Mouse (Mus musculus): ENCODE measurements around the gene C2cd3. TPM values are rescaled to one million over a fixed set of nuclear protein-coding genes. Genes with fewer than 3 reads are reported as not detected.

The C2cd3 gene
- polyA plus RNA-seq, 1 experiment = 18.0 TPM

GRCm38 (mm10) chr7:100511602-100512001 lies 139.6 kb downstream of the C2cd3 start:
- H3K27ac ChIP-seq (ENCODE audit: insufficient read depth, low read length) = no peak overlapping the region
- WGBS = 89% methylated on average over 8 of the region's 8 CpGs
- no peak overlapping the region for H3K4me3 ChIP-seq (replicated peaks; ENCODE audit: insufficient read depth, low read depth, low read length)
- no peaks in the 10 kb centered on the region for H3K4me1 ChIP-seq (ENCODE audit: control insufficient read depth, insufficient read depth, low read length)
- H3K27me3 ChIP-seq (ENCODE audit: control insufficient read depth, insufficient read depth, low read length) = no peaks in the 10 kb centered on the region
- no peak for DNase-seq
- TF ChIP-seq CTCF (IDR thresholded peaks at IDR 0.05; ENCODE audit: borderline replicate concordance, insufficient read depth, low read depth, low read length) = no peak
- no peak for TF ChIP-seq POLR2A (IDR thresholded peaks at IDR 0.05; ENCODE audit: borderline replicate concordance, insufficient read depth, low read length)

GRCm38 (mm10) chr7:100514573-100514972 lies 142.5 kb downstream of the C2cd3 start, which contains the start of gene Dnajb13:
Gene Dnajb13 (minus strand): TSS chr7:100514960.
- WGBS = 45% methylated on average over 11 of the region's 11 CpGs
- H3K4me3 ChIP-seq (replicated peaks; ENCODE audit: insufficient read depth, low read depth, low read length) = no peak within 1 kb of the TSS

More at GRCm38 (mm10) chr7:100514573-100514972, 142.5 kb downstream of the C2cd3 start, which contains the start of gene Dnajb13:
- H3K27ac ChIP-seq (ENCODE audit: insufficient read depth, low read length) = no peak within 1 kb of the TSS
- H3K27me3 ChIP-seq (ENCODE audit: control insufficient read depth, insufficient read depth, low read length) = no peaks in the 10 kb centered on the region
- TF ChIP-seq CTCF (IDR thresholded peaks at IDR 0.05; ENCODE audit: borderline replicate concordance, insufficient read depth, low read depth, low read length) = no peak
- no peak for TF ChIP-seq POLR2A (IDR thresholded peaks at IDR 0.05; ENCODE audit: borderline replicate concordance, insufficient read depth, low read length)
- no peak for DNase-seq
- H3K4me1 ChIP-seq (ENCODE audit: control insufficient read depth, insufficient read depth, low read length) = no peaks in the 10 kb centered on the region

Other genes starting within 250 kb of the C2cd3 start
- 6.9 and 7.5 TPM in 2 replicates for gene Lipt2, start 213.0 kb upstream of the C2cd3 start, polyA plus RNA-seq (2012; rRNA removed)
- gene Kcne3, start 195.7 kb upstream of the C2cd3 start, polyA plus RNA-seq (2012; rRNA removed) = not detected in 2 replicates
- 49.6 and 49.8 TPM in 2 replicates for gene Pgm2l1, start 144.8 kb upstream of the C2cd3 start, polyA plus RNA-seq (2012; rRNA removed)
- 2.2 and 2.3 TPM in 2 replicates for gene P4ha3, start 86.7 kb upstream of the C2cd3 start, polyA plus RNA-seq (2012; rRNA removed)
- 203 and 208 TPM in 2 replicates for gene Ppme1, start 74 bp downstream of the C2cd3 start, polyA plus RNA-seq (2012; rRNA removed)
- gene Ucp3, start 100.8 kb downstream of the C2cd3 start, polyA plus RNA-seq (2012; rRNA removed) = 3.9 and 4.4 TPM in 2 replicates
- 55.1 and 61.1 TPM in 2 replicates for gene Ucp2, start 121.1 kb downstream of the C2cd3 start, polyA plus RNA-seq (2012; rRNA removed)
- gene Dnajb13, start 142.7 kb downstream of the C2cd3 start, polyA plus RNA-seq (2012; rRNA removed) = 1.1 and 1.2 TPM in 2 replicates
- 12.7 and 13.0 TPM in 2 replicates for gene Coa4, start 164.8 kb downstream of the C2cd3 start, polyA plus RNA-seq (2012; rRNA removed)
- 252 and 259 TPM in 2 replicates for gene Rab6a, start 235.2 kb downstream of the C2cd3 start, polyA plus RNA-seq (2012; rRNA removed)
- gene Mrpl48, start 236.1 kb downstream of the C2cd3 start, polyA plus RNA-seq (2012; rRNA removed) = 95.5 and 96.5 TPM in 2 replicates